Mouse (Mus musculus) layer of hippocampus, adult 6 months (tissue): ENCODE data around the gene Strbp. TPM values are rescaled to one million over a fixed set of nuclear protein-coding genes. Genes with fewer than 3 reads are reported as not detected.

Experiments used
- long read RNA-seq, 2 experiments: library from polyadenylated mRNA; unstranded; transcript quantifications; one replicate each; pipeline ENCODE4 v2.0.0; 2019 to 2020
- microRNA-seq: library from miRNA; unstranded; fragments of <30 nt; microRNA quantifications from one replicate; pipeline ENCODE4 v1.2.0, GENCODE M21; 2020
- polyA plus RNA-seq: library from polyadenylated mRNA; unstranded; fragments of <200 nt; fragmentation: Nextera tagmentation; gene quantifications from 2 replicates; pipeline ENCODE4 v1.2.3, GENCODE M21; 2021

Strbp gene
- polyA plus RNA-seq = 30.9 and 37.4 TPM in 2 replicates
- long read RNA-seq, experiment 1, full-length matches to known transcripts = 2 of 85 reads
- long read RNA-seq, experiment 1, partial matches to known transcripts = 27 of 85 reads
- long read RNA-seq, experiment 1, other reads (novel, unspliced or antisense) = 56 of 85 reads
- long read RNA-seq, experiment 2, full-length matches to known transcripts = 9 of 126 reads
- long read RNA-seq, experiment 2, partial matches to known transcripts = 13 of 126 reads
- long read RNA-seq, experiment 2, other reads (novel, unspliced or antisense) = 104 of 126 reads

DNA sequence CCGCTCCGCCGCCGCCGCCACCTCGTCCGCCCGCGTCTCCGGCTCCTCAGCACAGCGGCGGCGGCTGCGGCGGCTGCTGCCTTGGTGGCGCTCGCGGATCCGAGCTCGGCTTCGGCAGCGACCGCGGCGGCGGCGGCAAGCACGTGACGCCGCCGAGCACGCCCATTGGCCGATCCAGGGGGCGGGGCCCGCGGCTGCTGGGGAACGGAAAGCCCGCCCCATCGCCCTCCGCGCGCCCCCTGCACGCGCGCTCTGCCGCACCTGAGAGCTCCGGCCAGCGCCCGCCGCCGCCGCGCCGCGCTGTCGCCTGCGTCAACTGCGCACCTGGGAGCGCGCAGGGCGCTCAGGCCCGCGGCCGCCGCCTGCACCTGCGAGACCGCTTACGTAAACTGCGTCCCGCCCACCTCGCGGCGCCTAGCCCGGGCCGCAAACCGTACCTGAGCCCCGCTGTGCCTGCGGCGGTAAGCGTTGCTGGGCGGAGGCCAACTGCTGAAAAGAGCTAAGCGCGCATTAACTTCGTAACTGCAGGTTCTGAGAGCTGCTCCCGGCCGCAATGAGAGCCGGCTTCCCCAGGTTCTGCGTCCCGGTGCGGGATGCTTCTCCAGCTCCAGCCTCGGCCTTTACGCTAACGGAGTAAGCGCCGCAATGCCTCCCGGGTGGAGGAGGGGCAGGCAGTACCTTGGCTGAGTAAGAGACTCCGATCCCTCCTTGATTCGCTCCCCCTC is at the start of gene Strbp:
Gene Strbp (minus strand): TSS at position 630 of the 725 bp plus-strand sequence.

DNA sequence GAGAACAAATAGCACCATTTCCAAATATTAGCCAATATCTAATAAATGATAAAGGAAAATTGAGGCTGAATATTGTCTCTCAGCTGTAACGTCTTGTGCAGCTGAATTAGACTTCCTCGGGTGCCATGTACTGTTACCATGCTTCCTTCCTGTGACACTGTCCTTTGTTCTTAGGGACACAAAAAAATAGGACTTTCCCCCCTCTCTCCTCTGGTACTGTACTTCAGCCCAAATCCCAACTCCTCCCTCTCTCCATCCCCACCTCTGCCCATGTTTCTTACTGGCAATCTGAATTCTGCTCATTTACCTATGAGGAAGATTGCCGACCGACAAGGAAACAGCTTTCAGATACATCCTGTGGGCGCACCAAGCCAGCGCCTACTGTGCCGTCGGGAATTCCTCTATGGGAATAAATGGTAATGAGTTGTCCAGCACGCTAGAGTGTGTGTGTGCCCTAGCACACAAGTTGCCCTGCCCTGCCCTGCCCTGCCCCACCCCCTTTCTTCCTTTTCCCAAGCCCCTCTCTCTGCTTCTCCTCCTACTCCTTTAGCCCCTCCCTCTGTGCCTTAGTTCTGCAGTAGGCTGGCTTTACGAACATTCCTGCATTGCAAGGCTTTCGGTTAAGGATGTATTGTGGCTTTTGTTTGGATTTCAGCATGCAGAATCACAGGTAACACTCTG is 187.5 kb downstream of the Strbp start, which contains the start of gene Gpr21:
Gene Gpr21 (plus strand): TSS at position 303 of the 681 bp plus-strand sequence.

DNA sequence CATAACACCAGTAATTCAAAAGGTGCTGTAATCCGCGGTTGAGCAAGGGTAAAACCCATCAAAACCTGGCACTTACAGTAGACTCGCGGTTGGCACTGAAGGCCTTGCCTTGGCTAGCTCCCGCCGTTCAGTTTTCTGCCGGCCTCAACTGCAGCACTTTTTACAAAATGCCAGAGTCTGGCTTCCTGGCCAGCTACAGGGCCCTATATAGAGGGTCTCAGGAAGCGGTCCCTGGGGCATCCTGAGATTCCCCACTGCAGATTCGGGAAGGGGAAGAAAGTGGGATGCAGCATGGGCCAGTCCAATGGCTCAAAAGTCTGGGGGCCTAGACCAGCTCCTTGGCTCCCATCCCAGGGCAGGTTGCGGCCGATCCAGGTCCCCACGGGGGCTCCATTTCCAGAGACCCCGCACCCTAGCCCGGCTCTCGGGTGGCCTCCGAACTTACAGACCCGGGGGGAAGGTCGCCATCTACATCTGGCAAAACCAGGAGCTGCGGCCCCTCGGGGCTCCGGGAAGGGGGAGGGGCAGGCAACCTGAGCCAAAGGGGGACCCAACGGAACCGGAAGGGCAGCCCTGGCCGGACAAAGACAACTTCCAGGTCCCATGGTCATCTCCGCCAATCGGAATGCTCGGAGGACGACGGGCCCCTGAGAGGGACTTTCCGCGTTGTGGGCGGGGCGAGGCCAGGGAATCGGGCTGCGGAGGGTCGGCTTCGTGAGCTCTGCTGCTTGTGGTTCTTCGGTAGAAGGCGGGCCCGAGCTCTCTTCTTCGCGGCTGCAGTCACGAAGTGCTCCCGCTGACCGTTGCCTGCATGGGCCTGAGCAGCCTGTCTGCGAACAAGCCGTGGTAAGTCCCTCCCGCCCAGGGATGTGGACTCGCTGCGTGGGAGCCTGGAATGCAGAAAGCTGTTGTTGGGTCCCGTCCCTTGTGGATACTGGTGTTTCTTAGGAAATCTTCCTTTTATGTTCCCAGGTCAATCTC is 260.8 kb downstream of the Strbp start, which contains the start of the genes Zbtb26, Zbtb6 and Rabgap1:
Gene Zbtb26 (minus strand): TSS at position 525 of the 981 bp plus-strand sequence.
Gene Zbtb6 (minus strand): TSS at position 561 of the 981 bp plus-strand sequence.
Gene Rabgap1 (plus strand): TSS at position 669 of the 981 bp plus-strand sequence.

Small RNA genes lying within 50 kb of the gene (microRNA-seq; reads per million reads assigned to microRNA genes)
- not detected for gene Mir5128

Other genes with a start within 250 kb of the Strbp start
- gene Gpr21, start 187.5 kb downstream of the Strbp start, polyA plus RNA-seq = 0.09 and 0.14 TPM in 2 replicates
- 3.0 and 3.2 TPM in 2 replicates for gene Crb2, start 72.4 kb upstream of the Strbp start, polyA plus RNA-seq